11 mouse cellular contexts compared by ENCODE assay signal in the genomic region with DNA sequence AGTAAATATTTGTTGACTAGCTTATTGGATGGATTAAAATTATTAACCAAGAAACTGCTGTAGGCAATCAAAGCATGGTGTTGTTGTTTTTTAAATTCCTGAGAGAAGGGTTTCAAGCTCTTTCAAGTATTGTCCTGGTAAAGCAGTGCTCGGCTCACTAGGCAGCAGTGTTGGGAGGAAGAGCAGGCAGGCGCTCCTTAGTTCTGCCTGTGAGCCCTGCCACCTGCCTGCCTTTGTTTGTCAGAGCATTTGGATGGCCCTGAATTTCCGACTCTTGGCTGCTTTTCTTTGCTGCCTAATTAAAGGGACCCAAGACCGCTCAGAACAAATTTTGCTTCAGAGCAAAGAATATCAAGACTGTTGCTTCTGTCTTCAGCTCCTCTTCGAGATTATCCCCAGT.
DNase-seq lines count a peak whose midpoint lies in the region; ATAC-seq and TF ChIP-seq lines count a peak whose summit lies in the region.
"Had no signal": no experiment of that assay in that cellular context is flagged by ENCODE, and none has a peak within 500 bp of the region (broad histone marks: within the 10 kb centered on the region; RNA-seq: fewer than 3 reads in every experiment).

No protein-coding gene starts in this region.

- no peak overlapping the region for H3K27ac ChIP-seq in cerebellum, adult 2 months (ENCODE audit: insufficient read depth, low read length)
- H3K27ac ChIP-seq in kidney, embryonic 16.5 days (ENCODE audit: low read length): no peak overlapping the region
- no peak overlapping the region for H3K27ac ChIP-seq in midbrain, embryonic 12.5 days (replicated peaks)
- H3K27ac ChIP-seq: hindbrain, embryonic 10.5 days had no signal

- no peaks in the 10 kb centered on the region for H3K4me1 ChIP-seq in cerebellum, adult 2 months (ENCODE audit: control insufficient read depth, insufficient read depth, low read length)
- H3K4me1 ChIP-seq in kidney, embryonic 16.5 days (ENCODE audit: insufficient read depth, low read length): no peaks in the 10 kb centered on the region
- H3K4me1 ChIP-seq in midbrain, embryonic 12.5 days: no peaks in the 10 kb centered on the region
- H3K4me1 ChIP-seq: hindbrain, embryonic 10.5 days had no signal

- H3K9ac ChIP-seq in kidney, embryonic 16.5 days (replicated peaks; ENCODE audit: low read length): no peak overlapping the region
- H3K9ac ChIP-seq in midbrain, embryonic 12.5 days (replicated peaks): no peak overlapping the region
- H3K9ac ChIP-seq: liver, postnatal 0 days had no signal

- no peaks in the 10 kb centered on the region for H3K36me3 ChIP-seq in kidney, embryonic 16.5 days (ENCODE audit: insufficient read depth, low read length)
- H3K36me3 ChIP-seq in midbrain, embryonic 12.5 days: no peaks in the 10 kb centered on the region
- H3K36me3 ChIP-seq: hindbrain, embryonic 10.5 days had no signal

- DNase-seq in cerebellum, postnatal 14 days: peak; percentile 4 to 11
- DNase-seq in cerebellum, adult 2 months: no peak
- no peak for DNase-seq in kidney, postnatal 14 days
- DNase-seq in brain, embryonic 14.5 days (ENCODE audit: low read depth): peak; percentile 65
- no peak for DNase-seq in left cerebral cortex, postnatal 25 days (ENCODE audit: low spot score in 2 of 2)
- DNase-seq: B cell, adult 2 months; liver, postnatal 0 days had no signal

- TF ChIP-seq POLR2A in cerebellum, adult 2 months (IDR thresholded peaks at IDR 0.05; ENCODE audit: borderline replicate concordance, insufficient read depth, low read length): no peak
- no peak for TF ChIP-seq POLR2A in brain, embryonic 14.5 days (IDR thresholded peaks at IDR 0.05; ENCODE audit: borderline replicate concordance, extremely low read depth, insufficient read depth, insufficient read length, poor library complexity, severe bottlenecking)

- TF ChIP-seq CTCF in cerebellum, adult 2 months (IDR thresholded peaks at IDR 0.05; ENCODE audit: borderline replicate concordance, insufficient read depth, low read depth, low read length): no peak
- TF ChIP-seq CTCF in brain, embryonic 14.5 days (IDR thresholded peaks at IDR 0.05; ENCODE audit: borderline replicate concordance, extremely low read depth, insufficient read depth, insufficient read length): no peak

- no peak overlapping the region for H3K4me3 ChIP-seq in cerebellum, adult 2 months (replicated peaks; ENCODE audit: insufficient read depth, low read depth, low read length)
- no peak overlapping the region for H3K4me3 ChIP-seq in kidney, embryonic 16.5 days (ENCODE audit: low read length)
- H3K4me3 ChIP-seq in midbrain, embryonic 12.5 days: no peak overlapping the region
- H3K4me3 ChIP-seq: hindbrain, embryonic 10.5 days had no signal

- intact Hi-C loops in left cerebral cortex, postnatal 25 days (cut with DNase I): no loop called here

- no peak overlapping the region for H3K4me2 ChIP-seq in kidney, embryonic 16.5 days (replicated peaks; ENCODE audit: low read depth, low read length)
- H3K4me2 ChIP-seq in midbrain, embryonic 12.5 days (replicated peaks): 0 out of 2 replicates have a peak overlapping the region, but pooled peaks have one; percentile 17

- no peaks in the 10 kb centered on the region for H3K27me3 ChIP-seq in cerebellum, adult 2 months (ENCODE audit: control insufficient read depth, insufficient read depth, low read length)
- no peaks in the 10 kb centered on the region for H3K27me3 ChIP-seq in kidney, embryonic 16.5 days (ENCODE audit: insufficient read depth, low read length)
- H3K27me3 ChIP-seq in midbrain, embryonic 12.5 days: no peaks in the 10 kb centered on the region

- 16% methylated on average over 5 of the region's 5 CpGs for WGBS in cerebellum, adult 2 months
- WGBS in kidney, embryonic 16.5 days: 30% methylated on average over 5 of the region's 5 CpGs
- WGBS in midbrain, embryonic 12.5 days: 25% methylated on average over 5 of the region's 5 CpGs

- ATAC-seq in kidney, embryonic 16.5 days (ENCODE audit: low FRiP score, low TSS enrichment): 0 out of 2 replicates have a peak, but pooled peaks have one; percentile 51
- ATAC-seq in midbrain, embryonic 12.5 days (ENCODE audit: low FRiP score, low read depth): peak; percentile 52; the same call in 1 of the 2 replicates
- no peak for ATAC-seq in megakaryocyte progenitor cell, adult 5-6 weeks (replicated peaks; ENCODE audit: poor library complexity)
- ATAC-seq: liver, postnatal 0 days had no signal

- H3K9me3 ChIP-seq in kidney, embryonic 16.5 days (ENCODE audit: low read length): no peaks in the 10 kb centered on the region
- H3K9me3 ChIP-seq in midbrain, embryonic 12.5 days: no peaks in the 10 kb centered on the region
- H3K9me3 ChIP-seq: hindbrain, embryonic 10.5 days had no signal

Comparison
In these comparisons a context has a peak if more than half of its experiments do, and no peak if none do; other contexts are left out.
1. DNase-seq: peak in cerebellum, postnatal 14 days (2 of 2) and brain, embryonic 14.5 days (single experiment); none in cerebellum, adult 2 months (0 of 2), kidney, postnatal 14 days (single experiment) and left cerebral cortex, postnatal 25 days (0 of 2).